Mouse (Mus musculus) ZHBTc4 (cell line): ENCODE measurements around the gene Spon1.

Experiments used
- DNase-seq: peaks from one replicate; pipeline ENCODE4 v3.0.0-alpha.2; 2011; ENCODE audit warnings: low read depth, low spot score

The Spon1 gene

GRCm38 (mm10) chr7:113765667-113766497 is at the start of gene Spon1:
Gene Spon1, plus strand, starts transcription at chr7:113765998.
- peak; percentile 55 for DNase-seq

GRCm38 (mm10) chr7:113721994-113722393 is 43.8 kb upstream of the Spon1 start:
- DNase-seq = no peak

DNA sequence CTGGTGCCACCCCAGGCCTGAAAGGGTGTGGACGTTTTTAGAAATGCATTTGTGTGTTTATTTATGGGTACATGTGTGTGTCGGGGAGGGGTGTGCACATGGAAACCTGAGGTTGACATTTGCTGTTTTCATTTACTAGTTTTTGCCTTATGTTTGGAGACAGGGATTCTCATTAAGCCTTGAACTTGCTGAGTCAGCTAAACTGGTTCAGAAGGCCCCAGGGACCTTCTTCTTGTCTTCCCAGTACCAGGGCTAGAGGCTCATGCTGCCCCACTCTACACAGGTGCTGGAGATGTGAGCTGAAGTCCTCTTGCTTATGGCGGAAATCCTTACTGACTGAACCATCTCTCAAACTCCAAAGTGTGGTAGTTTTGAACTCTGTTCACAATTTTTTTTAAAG is 41.9 kb upstream of the Spon1 start:
- no peak for DNase-seq

DNA sequence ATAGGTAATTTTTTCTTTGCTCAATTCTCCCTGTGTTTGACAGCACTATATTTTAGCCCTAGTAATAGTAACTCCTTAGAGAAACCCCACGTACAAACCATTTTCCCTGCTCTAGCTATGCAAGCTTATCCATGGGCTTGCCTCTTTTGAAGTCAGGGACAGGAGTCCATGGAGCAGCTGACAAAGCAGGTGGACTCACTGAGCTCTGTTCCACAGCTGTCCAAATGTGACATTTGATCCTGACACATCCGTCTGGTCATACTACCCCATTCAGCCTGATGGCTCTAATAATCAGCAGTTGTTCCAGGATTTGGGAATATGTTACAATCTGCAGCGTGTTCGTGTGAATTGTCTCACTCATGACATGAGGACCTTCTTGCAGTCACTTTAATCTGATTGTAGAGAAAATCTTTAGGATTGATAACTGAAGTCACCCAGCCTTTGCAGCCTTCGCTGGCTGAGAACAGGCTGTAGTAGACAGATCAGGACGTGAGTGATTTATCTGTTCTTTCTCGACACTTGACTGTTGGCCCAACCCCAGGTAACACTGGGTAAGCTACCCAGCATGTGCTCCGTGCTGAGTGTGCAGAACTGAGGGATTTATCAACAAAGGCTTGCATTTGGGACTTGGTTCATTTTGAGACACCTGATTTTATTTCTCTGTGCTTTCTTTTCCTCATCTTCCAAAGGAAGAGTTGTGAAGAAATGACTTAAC is 37.6 kb upstream of the Spon1 start:
- DNase-seq = no peak

DNA sequence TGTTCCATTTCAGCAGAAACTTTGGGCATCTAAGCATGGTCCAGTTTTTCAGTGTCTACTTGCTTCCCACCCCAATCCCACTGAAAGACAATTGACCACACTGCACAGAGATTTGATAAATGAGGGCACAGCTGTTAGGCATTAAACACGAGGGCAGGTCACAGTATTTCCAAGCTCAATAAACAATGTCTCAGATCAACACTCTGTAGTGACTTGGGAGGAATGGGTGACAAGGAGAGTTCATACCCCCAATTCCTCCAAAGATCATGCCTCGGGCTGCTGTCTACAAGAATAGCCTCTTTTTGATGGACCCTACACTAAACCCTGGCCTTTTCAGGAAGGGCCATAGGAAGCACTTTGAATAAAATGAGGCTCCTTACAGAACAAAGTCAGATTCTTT is 36.9 kb upstream of the Spon1 start:
- DNase-seq = no peak

DNA sequence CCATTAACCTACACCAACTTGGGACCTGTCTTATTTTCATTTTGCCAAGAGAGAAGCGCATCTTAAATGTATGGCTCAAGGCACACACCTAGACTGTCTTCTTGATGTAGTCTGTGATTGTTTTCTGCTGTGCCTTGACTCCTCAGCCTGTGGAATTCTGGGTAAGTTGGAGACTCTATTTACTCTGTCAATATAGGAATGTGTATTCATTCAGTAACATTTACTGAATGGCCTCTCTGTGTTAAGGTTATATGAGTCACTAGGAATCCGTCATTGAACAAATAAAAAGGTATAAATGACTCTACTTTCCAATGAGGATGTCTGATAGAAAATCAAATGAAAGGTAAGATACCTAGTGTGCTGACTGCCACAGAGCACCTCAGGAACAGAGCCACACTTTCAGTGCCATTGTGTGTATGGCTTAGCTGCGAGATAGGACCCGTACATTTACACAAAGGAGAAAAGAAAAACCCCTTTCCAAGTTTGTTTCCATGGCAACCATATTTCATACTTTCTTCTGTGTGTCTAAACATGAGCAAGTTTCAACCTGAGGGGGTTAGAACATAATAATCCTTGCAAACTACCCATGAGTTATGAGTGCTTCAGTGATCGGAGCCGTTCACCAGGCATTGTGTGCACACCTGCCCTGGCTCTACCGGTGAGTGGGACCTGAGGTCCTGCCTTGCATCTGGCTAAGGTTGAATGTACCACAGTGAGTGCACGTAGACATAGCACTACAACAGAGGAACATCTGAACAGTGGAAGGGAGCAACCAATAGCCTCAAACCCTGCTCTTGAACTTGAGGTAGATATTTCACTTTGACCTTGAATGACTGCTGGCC is 35.2 kb upstream of the Spon1 start:
- DNase-seq = no peak

DNA sequence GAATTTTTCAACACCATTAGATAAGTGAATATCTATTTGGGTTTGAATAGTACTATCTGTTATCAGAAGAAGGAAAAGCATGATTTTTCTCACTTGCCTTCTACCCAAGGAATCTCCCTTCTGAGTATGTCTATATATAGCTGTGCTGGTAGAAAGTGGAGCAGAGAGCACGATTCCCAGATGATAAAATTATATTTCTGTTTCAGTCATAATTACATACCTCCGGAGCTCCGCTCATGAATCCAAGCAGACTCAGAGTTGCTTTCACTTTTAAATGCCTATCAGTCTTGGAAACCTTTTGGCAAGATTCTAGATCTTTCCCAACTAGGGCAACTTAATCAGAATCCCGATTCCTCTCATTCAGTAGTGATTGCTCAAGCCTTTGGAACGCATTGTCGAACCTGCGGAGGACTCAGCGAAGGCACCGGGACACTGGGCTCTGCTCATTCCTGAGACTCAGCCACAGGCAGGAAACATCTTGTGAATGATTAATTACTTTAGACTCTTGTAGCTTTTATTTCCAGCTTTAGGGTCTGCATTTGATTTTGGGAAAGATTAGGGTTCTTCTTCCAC is 27.9 kb upstream of the Spon1 start:
- no peak for DNase-seq

DNA sequence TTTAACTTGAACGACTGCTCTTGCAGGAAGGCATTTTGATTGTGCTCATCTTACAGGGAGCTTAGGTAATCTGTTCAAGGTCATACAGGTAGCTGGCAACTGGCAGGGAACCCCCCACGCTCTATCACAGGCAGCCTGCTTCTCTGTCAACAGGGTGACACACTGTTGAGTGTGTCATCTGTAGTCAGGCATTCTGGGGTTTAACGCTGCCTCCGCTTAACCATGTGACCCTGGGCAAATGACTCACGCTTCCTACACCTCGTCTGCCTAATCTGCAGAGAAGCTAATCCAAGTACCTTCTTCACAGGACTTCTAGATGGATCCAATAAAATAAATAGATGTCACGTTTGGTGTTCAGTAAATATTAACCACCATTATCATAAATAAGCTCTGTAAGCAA is 26.6 kb upstream of the Spon1 start:
- no peak for DNase-seq

DNA sequence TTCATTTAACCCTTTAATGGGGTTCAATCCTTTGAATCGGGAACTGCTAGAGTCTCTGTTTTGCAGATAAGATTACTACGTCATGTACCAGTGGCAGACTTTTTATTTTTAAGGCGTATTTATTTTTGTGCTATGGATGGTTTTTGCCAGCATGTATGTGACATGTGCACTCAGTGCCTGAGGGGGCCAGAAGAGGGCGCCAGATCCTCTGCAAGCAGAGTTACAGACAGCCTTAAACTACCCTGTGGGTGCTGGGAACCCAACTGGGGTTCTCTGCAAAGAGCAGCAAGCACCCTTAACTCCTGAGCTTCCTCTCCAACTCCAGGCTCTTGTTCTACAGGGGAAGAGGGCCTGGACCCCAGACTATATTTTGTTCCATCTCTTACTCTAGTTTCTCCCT is 23.2 kb upstream of the Spon1 start:
- peak; percentile 36 for DNase-seq

GRCm38 (mm10) chr7:113743982-113744381 is 21.8 kb upstream of the Spon1 start:
- no peak for DNase-seq

- DNase-seq = no peak
These were observed 9.2 kb upstream of the Spon1 start for GRCm38 (mm10) chr7:113756616-113757015.

DNA sequence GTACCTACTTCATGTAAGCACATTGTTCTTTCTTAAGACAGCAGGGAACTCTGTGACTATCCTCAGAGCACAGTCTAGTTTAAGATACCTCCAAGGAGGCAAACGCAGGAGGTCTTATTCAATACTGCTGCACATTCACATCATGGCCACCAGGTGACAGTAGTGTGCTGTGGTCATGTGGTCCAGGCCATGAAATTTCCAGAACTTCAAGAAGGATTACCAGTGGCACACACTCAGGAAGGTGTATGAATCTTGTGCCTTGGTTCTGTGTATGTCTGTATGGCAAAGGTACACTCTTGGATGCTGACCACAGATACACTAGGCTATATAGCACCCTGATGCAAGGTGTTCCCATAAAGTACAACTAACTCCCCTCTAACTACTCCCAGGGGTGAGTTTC is 6.6 kb upstream of the Spon1 start:
- peak; percentile 74 for DNase-seq

GRCm38 (mm10) chr7:113765133-113765532 is 665 bp upstream of the Spon1 start:
- DNase-seq = no peak

- DNase-seq = peak; percentile 47
These were observed 722 bp downstream of the Spon1 start for GRCm38 (mm10) chr7:113766498-113766941.

DNA sequence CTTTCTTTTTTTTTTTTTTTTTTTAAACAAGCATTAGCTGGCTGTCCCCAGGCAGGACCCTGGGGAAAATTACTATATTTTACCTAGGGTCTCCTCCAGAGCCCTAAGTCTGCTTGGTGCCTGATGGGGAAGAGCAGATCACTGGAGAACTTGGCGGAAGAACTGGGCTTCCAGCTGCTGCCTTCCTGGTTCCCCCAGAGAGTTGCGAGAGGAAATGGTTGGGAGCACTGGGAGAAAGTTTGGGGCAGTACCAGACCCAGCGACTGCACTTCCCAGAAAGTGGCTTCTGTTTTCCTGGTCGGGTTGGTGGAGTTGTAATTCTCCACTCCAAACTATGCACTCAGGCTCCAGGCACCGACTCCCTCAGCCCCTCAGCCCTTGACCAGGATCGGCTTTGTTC is 1.7 kb downstream of the Spon1 start:
- no peak for DNase-seq

DNA sequence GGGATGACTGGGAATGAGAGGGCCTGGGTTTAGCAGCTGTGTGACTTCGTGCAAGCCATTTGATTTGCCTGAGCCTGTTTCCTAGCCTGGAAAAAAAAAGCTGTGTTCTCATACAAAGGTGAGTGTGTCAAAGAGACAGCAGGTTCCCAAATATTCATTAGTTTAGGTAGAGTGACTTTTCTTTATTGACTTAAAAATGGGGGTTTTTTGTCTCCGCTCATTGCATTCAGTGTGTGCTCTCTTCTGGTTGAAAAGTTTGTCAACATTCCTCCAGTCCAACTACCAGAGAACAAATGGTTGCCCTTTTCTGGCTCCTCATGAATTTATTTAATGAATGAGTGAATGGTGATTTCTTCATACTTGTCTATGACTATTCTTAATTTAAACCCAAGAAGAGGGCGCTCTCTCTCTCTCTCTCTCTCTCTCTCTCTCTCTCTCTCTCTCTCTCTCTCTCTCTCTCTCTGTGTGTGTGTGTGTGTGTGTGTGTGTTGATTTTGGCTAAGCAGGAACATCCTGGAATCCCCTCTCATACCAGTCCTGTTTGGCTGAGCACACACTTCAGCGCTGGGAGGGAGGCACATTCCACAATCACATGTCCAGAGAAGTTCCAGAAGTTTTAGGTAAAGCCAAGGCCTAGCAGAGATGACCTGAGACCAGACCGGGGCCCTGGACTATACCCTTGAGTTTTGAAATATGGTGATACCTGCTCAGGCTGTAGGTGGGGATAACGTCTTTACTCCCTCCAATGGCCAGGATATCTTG is 2.6 kb downstream of the Spon1 start:
- no peak for DNase-seq

DNA sequence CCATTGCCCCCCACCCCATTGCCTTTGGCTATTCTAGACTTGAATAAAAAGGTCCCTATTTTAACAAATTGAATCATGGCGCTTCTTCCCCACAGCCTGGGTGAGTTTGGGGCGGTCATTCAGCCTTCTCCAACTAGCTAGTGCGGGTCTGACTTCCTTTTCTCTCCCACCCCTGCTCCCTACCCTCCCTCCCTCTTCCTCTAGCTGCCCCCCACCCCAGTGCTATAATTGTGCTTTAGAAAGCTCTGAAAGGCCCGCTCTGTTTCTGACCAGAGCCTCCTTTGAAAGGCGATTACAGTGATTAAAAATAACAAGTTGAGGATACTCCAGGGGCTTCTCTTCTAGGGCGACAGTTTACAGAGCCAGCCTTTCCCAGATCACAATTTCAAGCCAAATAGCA is 3.5 kb downstream of the Spon1 start:
- DNase-seq = no peak

DNA sequence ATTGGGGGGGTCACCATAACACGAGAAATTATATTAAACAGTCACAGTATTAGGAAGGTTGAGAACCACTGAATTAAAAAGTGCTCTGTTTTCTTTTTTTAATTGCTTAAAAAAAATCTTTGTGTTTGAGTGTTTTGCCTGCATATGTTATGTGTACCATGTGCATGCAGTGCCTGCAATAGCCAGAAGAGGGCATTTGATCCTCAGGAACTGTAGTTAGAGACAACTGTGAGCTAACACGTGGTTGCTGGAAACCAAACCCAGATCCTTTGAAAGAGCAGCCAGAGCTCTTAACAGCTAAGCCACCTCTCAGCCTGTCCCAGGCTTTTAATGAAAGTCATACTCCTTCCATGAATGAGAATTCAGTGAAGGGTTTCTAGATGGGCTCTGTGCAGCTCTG is 6.3 kb downstream of the Spon1 start:
- DNase-seq = peak; percentile 81

- peak; percentile 55 for DNase-seq
These were observed 7.6 kb downstream of the Spon1 start for GRCm38 (mm10) chr7:113773436-113773835.

DNA sequence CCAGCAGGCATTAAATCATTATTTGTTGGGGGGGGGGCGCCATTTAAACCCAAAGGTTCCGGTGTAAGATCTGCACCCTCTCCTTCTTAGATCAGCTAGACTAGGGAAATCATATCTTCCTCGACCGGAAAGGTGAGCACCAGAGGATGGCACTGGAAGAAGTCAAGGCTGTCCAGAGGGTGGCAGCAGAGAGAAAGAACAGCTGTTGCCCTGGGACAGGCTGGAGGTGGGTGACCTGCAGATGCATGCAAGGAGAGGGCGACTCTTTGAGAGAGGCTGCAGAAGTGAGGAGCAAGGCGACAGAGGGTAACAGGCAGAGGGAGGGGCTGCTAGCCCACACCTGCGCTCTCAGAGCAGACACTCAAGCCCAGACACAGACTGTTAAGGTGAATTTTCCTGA is 8.2 kb downstream of the Spon1 start:
- peak; percentile 77 for DNase-seq

- DNase-seq = no peak
These were observed 9.1 kb downstream of the Spon1 start for GRCm38 (mm10) chr7:113774906-113775305.
